Mouse (Mus musculus) liver, embryonic 13.5 days (tissue): ENCODE data around the gene Cdc37l1. TPM values are rescaled to one million over a fixed set of nuclear protein-coding genes. Genes with fewer than 3 reads are reported as not detected.

ENCODE experiments used
- ATAC-seq: fragments of 200-750 bp; cut with Nextera tagmentation; 2 replicates; pipeline ENCODE4 v1.8.0; 2017; ENCODE audit warnings: low read depth, mild to moderate bottlenecking, moderate number of reproducible peaks, moderate library complexity
- DNase-seq: peaks from one replicate; pipeline ENCODE4 v3.0.0; 2022
- H3K27ac ChIP-seq: fragments of 300-500 bp; sonication (generic); 2 replicates; pipeline ENCODE4 v1.5.1; 2015; ENCODE audit warnings: moderate library complexity, mild to moderate bottlenecking, inconsistent platforms
- H3K27me3 ChIP-seq: fragments of 300-500 bp; sonication (generic); 2 replicates; pipeline ENCODE4 v1.6.1; 2015; ENCODE audit warnings: mild to moderate bottlenecking, inconsistent platforms
- H3K36me3 ChIP-seq: fragments of 300-500 bp; sonication (generic); 2 replicates; pipeline ENCODE4 v1.6.1; 2015; ENCODE audit warnings: mild to moderate bottlenecking, inconsistent platforms
- H3K4me1 ChIP-seq: fragments of 300-500 bp; sonication (generic); replicated peaks from 2 replicates; pipeline ENCODE4 v1.6.1; 2015; ENCODE audit warnings: inconsistent platforms
- H3K4me2 ChIP-seq: fragments of 300-500 bp; sonication (generic); 2 replicates; pipeline ENCODE4 v1.6.1; 2015; ENCODE audit warnings: inconsistent platforms, mild to moderate bottlenecking, moderate library complexity
- H3K4me3 ChIP-seq: fragments of 300-500 bp; sonication (generic); replicated peaks from 2 replicates; pipeline ENCODE4 v1.5.1; 2015; ENCODE audit warnings: mild to moderate bottlenecking, inconsistent platforms
- H3K9ac ChIP-seq: fragments of 300-500 bp; sonication (generic); 2 replicates; pipeline ENCODE4 v1.6.1; 2015; ENCODE audit warnings: mild to moderate bottlenecking, inconsistent platforms
- H3K9me3 ChIP-seq: fragments of 300-500 bp; sonication (generic); replicated peaks from 2 replicates; pipeline ENCODE4 v1.6.1; 2016; ENCODE audit warnings: inconsistent platforms
- WGBS: fragments of 180-500 bp; shearing (Covaris S2); methylation state at CpG from one replicate; pipeline ENCODE4 v1.1.7; 2015; ENCODE audit not compliant: insufficient replicate concordance; 5-methylcytosine and 5-hydroxymethylcytosine counted together
- polyA plus RNA-seq: library from polyadenylated mRNA; unstranded; fragments of >200 nt; fragmentation: Nextera tagmentation; extraction: Ambion mirVana; gene quantifications from 2 replicates; pipeline ENCODE4 v1.2.1, GENCODE M21; 2015

Cdc37l1 gene
- polyA plus RNA-seq = 10.4 and 14.2 TPM in 2 replicates

GRCm38 (mm10) chr19:28990194-28990589, at the start of gene Cdc37l1:
Gene Cdc37l1 (plus strand): TSS chr19:28990352.
- WGBS = under 1% methylated on average over 37 of the region's 37 CpGs
- peaks cover 11% of the 10 kb centered on the region; the same call in 1 of the 2 replicates for H3K27me3 ChIP-seq
- peak within 1 kb of the TSS; percentile 90 for H3K27ac ChIP-seq

GRCm38 (mm10) chr19:28941271-28941670, 48.9 kb upstream of the Cdc37l1 start:
- DNase-seq = no peak
- H3K4me2 ChIP-seq = no peak overlapping the region
- no peak overlapping the region for H3K27ac ChIP-seq
- no peaks in the 10 kb centered on the region for H3K9me3 ChIP-seq
- no peak overlapping the region for H3K9ac ChIP-seq
- no peak for ATAC-seq
- WGBS = 57% methylated on average over 4 of the region's 4 CpGs
- no peak overlapping the region for H3K4me3 ChIP-seq
- H3K36me3 ChIP-seq = no peaks in the 10 kb centered on the region
- no peaks in the 10 kb centered on the region for H3K4me1 ChIP-seq
- H3K27me3 ChIP-seq = no peaks in the 10 kb centered on the region

More at GRCm38 (mm10) chr19:28990194-28990589, at the start of gene Cdc37l1:
- peak within 1 kb of the TSS; percentile 96 for H3K9ac ChIP-seq
- DNase-seq (peak; percentile 97), ATAC-seq (peak; percentile 99)
- peak within 1 kb of the TSS; percentile 82 for H3K4me2 ChIP-seq
- no peaks in the 10 kb centered on the region for H3K9me3 ChIP-seq
- H3K4me1 ChIP-seq = peaks cover 22% of the 10 kb centered on the region
- peaks cover 21% of the 10 kb centered on the region for H3K36me3 ChIP-seq
- peak within 1 kb of the TSS; percentile 89 for H3K4me3 ChIP-seq

- no peak overlapping the region for H3K4me2 ChIP-seq
- H3K4me1 ChIP-seq = no peaks in the 10 kb centered on the region
- H3K9ac ChIP-seq = no peak overlapping the region
- DNase-seq (no peak), ATAC-seq (no peak)
- H3K27ac ChIP-seq = no peak overlapping the region
- 18% methylated on average over 4 of the region's 4 CpGs for WGBS
- H3K4me3 ChIP-seq = no peak overlapping the region
- no peaks in the 10 kb centered on the region for H3K36me3 ChIP-seq
- no peaks in the 10 kb centered on the region for H3K9me3 ChIP-seq
- H3K27me3 ChIP-seq = no peaks in the 10 kb centered on the region
Measured at GRCm38 (mm10) chr19:28946782-28947181, 43.4 kb upstream of the Cdc37l1 start.

GRCm38 (mm10) chr19:28947311-28947710, 42.8 kb upstream of the Cdc37l1 start:
- H3K4me2 ChIP-seq = no peak overlapping the region
- ATAC-seq (no peak), DNase-seq (no peak)
- no peaks in the 10 kb centered on the region for H3K27me3 ChIP-seq
- WGBS = 26% methylated on average over 2 of the region's 2 CpGs
- H3K36me3 ChIP-seq = no peaks in the 10 kb centered on the region
- no peaks in the 10 kb centered on the region for H3K9me3 ChIP-seq
- H3K4me1 ChIP-seq = no peaks in the 10 kb centered on the region
- no peak overlapping the region for H3K9ac ChIP-seq
- H3K4me3 ChIP-seq = no peak overlapping the region
- H3K27ac ChIP-seq = no peak overlapping the region

GRCm38 (mm10) chr19:28951251-28951650, 38.9 kb upstream of the Cdc37l1 start:
- no peaks in the 10 kb centered on the region for H3K36me3 ChIP-seq
- ATAC-seq (no peak), DNase-seq (no peak)
- no peak overlapping the region for H3K4me3 ChIP-seq
- H3K4me2 ChIP-seq = no peak overlapping the region
- H3K4me1 ChIP-seq = no peaks in the 10 kb centered on the region
- H3K27ac ChIP-seq = no peak overlapping the region
- 76% methylated on average over 5 of the region's 5 CpGs for WGBS
- no peaks in the 10 kb centered on the region for H3K27me3 ChIP-seq
- no peaks in the 10 kb centered on the region for H3K9me3 ChIP-seq
- H3K9ac ChIP-seq = no peak overlapping the region

GRCm38 (mm10) chr19:28963113-28963512, 27.0 kb upstream of the Cdc37l1 start:
- Histone ChIP-seq H3K9ac (no peak overlapping the region), H3K27ac (no peak overlapping the region), H3K4me2 (peak overlapping the region; percentile 91), H3K4me3 (peak overlapping the region; percentile 73; the same call in 1 of the 2 replicates), H3K36me3 (no peaks in the 10 kb centered on the region), H3K4me1 (peaks cover 11% of the 10 kb centered on the region), H3K9me3 (no peaks in the 10 kb centered on the region), H3K27me3 (peaks cover 30% of the 10 kb centered on the region)
- 39% methylated on average over 3 of the region's 3 CpGs for WGBS
- no peak for DNase-seq
- ATAC-seq = no peak

- peak overlapping the region; percentile 77 for H3K9ac ChIP-seq
- peak overlapping the region; percentile 73 for H3K4me3 ChIP-seq
- no peaks in the 10 kb centered on the region for H3K9me3 ChIP-seq
- H3K27me3 ChIP-seq = peaks cover 32% of the 10 kb centered on the region
- no peak for DNase-seq
- no peak overlapping the region for H3K27ac ChIP-seq
- H3K4me2 ChIP-seq = peak overlapping the region; percentile 91
- peaks cover 11% of the 10 kb centered on the region for H3K4me1 ChIP-seq
- WGBS = 6% methylated on average over 4 of the region's 4 CpGs
- ATAC-seq = no peak
- no peaks in the 10 kb centered on the region for H3K36me3 ChIP-seq
Measured at GRCm38 (mm10) chr19:28963513-28963841, 26.7 kb upstream of the Cdc37l1 start.

GRCm38 (mm10) chr19:28963842-28964551, 26.2 kb upstream of the Cdc37l1 start, which contains the start of gene Plpp6:
Gene Plpp6 (plus strand): TSS chr19:28963953.
- H3K27me3 ChIP-seq = peaks cover 32% of the 10 kb centered on the region
- ATAC-seq (peak; percentile 83), DNase-seq (peak; percentile 56)
- no peaks in the 10 kb centered on the region for H3K36me3 ChIP-seq
- H3K9me3 ChIP-seq = no peaks in the 10 kb centered on the region
- peak within 1 kb of the TSS; percentile 73 for H3K4me3 ChIP-seq
- H3K4me2 ChIP-seq = peak within 1 kb of the TSS; percentile 91
- peaks cover 11% of the 10 kb centered on the region for H3K4me1 ChIP-seq
- no peak within 1 kb of the TSS for H3K27ac ChIP-seq
- WGBS = under 1% methylated on average over 73 of the region's 73 CpGs
- peak within 1 kb of the TSS; percentile 77 for H3K9ac ChIP-seq

GRCm38 (mm10) chr19:28964552-28964903, 25.6 kb upstream of the Cdc37l1 start:
- H3K4me3 ChIP-seq = peak overlapping the region; percentile 73
- peaks cover 11% of the 10 kb centered on the region for H3K4me1 ChIP-seq
- H3K27me3 ChIP-seq = peaks cover 32% of the 10 kb centered on the region
- peak overlapping the region; percentile 91 for H3K4me2 ChIP-seq
- 13% methylated on average over 16 of the region's 16 CpGs for WGBS
- DNase-seq (no peak), ATAC-seq (peak; percentile 29)
- H3K36me3 ChIP-seq = no peaks in the 10 kb centered on the region
- H3K9ac ChIP-seq = peak overlapping the region; percentile 77
- H3K27ac ChIP-seq = no peak overlapping the region
- no peaks in the 10 kb centered on the region for H3K9me3 ChIP-seq

- no peaks in the 10 kb centered on the region for H3K9me3 ChIP-seq
- H3K27ac ChIP-seq = no peak within 1 kb of the TSS
- 33% methylated on average over 11 of the region's 11 CpGs for WGBS
- H3K27me3 ChIP-seq = peaks cover 26% of the 10 kb centered on the region
- H3K36me3 ChIP-seq = no peaks in the 10 kb centered on the region
- ATAC-seq (no peak), DNase-seq (no peak)
- no peak within 1 kb of the TSS for H3K9ac ChIP-seq
- no peak within 1 kb of the TSS for H3K4me3 ChIP-seq
- H3K4me1 ChIP-seq = peaks cover 11% of the 10 kb centered on the region
- H3K4me2 ChIP-seq = no peak within 1 kb of the TSS
Measured at GRCm38 (mm10) chr19:28967652-28968051, 22.5 kb upstream of the Cdc37l1 start, which contains the start of gene 4430402I18Rik. Gene 4430402I18Rik (minus strand): TSS chr19:28967800.

- ATAC-seq (no peak), DNase-seq (no peak)
- Histone ChIP-seq H3K4me1 (peaks cover 11% of the 10 kb centered on the region), H3K4me2 (no peak overlapping the region), H3K36me3 (no peaks in the 10 kb centered on the region), H3K4me3 (no peak overlapping the region), H3K9ac (no peak overlapping the region), H3K9me3 (no peaks in the 10 kb centered on the region), H3K27ac (no peak overlapping the region), H3K27me3 (peaks cover 24% of the 10 kb centered on the region)
- WGBS = 59% methylated on average over 4 of the region's 4 CpGs
Measured at GRCm38 (mm10) chr19:28968178-28968577, 22.0 kb upstream of the Cdc37l1 start.

- Histone ChIP-seq H3K4me2 (no peak overlapping the region), H3K27ac (no peak overlapping the region), H3K4me3 (no peak overlapping the region), H3K4me1 (peaks cover 10% of the 10 kb centered on the region), H3K27me3 (peaks cover 14% of the 10 kb centered on the region), H3K9ac (no peak overlapping the region), H3K36me3 (no peaks in the 10 kb centered on the region), H3K9me3 (no peaks in the 10 kb centered on the region)
- 64% methylated on average over 5 of the region's 5 CpGs for WGBS
- no peak for DNase-seq
- ATAC-seq = no peak
Measured at GRCm38 (mm10) chr19:28969231-28969630, 20.9 kb upstream of the Cdc37l1 start.
